Mouse (Mus musculus) kidney, adult 2 months (tissue): ENCODE data around the gene Sec24a.
"Not testable (repeated sequence)": the region's sequence is repeated elsewhere in the genome, so short reads cannot be mapped to it uniquely, and the experiment has no call there.

Experiments
- CTCF ChIP-seq: fragments of 200-500 bp; conservative IDR thresholded peaks from 2 replicates; pipeline ENCODE4 v1.5.1; 2011; ENCODE audit warnings: low read depth, mild to moderate bottlenecking, control low read depth, low read length, moderate library complexity, mixed read lengths; ENCODE audit not compliant: insufficient read depth, insufficient read length
- POLR2A ChIP-seq: fragments of 200-500 bp; IDR thresholded peaks from one replicate; pipeline ENCODE4 v1.6.1; 2011; ENCODE audit warnings: low read depth, low read length, control low read depth

GRCm38 (mm10) chr11:51789735-51790134, 26.3 kb upstream of the Sec24a start:
- TF ChIP-seq CTCF: 0 out of 2 replicates have a peak, but pooled peaks have one; percentile 12
- TF ChIP-seq POLR2A: not testable (repeated sequence)
